In the genomic region with DNA sequence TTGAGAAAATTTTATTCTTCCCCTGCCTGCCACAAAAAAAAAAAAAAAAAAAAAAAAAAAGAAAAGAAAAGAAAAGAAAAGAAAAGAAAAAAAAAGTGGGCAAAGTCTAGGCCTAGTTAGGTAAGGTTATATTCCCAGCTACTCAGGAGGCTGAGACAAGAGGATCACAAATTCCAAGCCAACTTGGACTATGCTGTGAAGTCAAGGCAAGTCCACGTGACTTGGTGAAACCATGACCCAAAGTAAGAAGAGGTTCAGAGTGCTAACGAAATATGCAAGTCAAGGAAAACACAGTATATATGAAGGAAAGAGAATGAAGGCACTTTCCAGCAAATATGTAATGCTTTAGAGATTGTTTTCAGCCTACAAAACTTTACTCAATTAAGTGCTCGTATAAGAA, we compare ENCODE assay signal across 27 mouse cellular contexts. TPM values are rescaled to one million over a fixed set of nuclear protein-coding genes. Genes with fewer than 3 reads are reported as not detected.
DNase-seq lines count a peak whose midpoint lies in the region; ATAC-seq and TF ChIP-seq lines count a peak whose summit lies in the region.
"Had no signal": no experiment of that assay in that cellular context is flagged by ENCODE, and none has a peak within 500 bp of the region (broad histone marks: within the 10 kb centered on the region; RNA-seq: fewer than 3 reads in every experiment).

No protein-coding gene starts in this region.

- H3K4me2 ChIP-seq in heart, embryonic 12.5 days: no peak overlapping the region
- no peak overlapping the region for H3K4me2 ChIP-seq in heart, postnatal 0 days (ENCODE audit: low read depth, low read length)
- H3K4me2 ChIP-seq: hindbrain, embryonic 12.5 days; intestine, embryonic 15.5 days; limb, embryonic 13.5 days; liver, embryonic 12.5 days; midbrain, embryonic 12.5 days had no signal

- no peaks in the 10 kb centered on the region for H3K27me3 ChIP-seq in heart, embryonic 12.5 days (replicated peaks)
- no peaks in the 10 kb centered on the region for H3K27me3 ChIP-seq in heart, postnatal 0 days (ENCODE audit: control insufficient read depth, insufficient read depth, low read length)
- H3K27me3 ChIP-seq: hindbrain, embryonic 12.5 days; intestine, embryonic 15.5 days; limb, embryonic 13.5 days; liver, embryonic 12.5 days; midbrain, embryonic 12.5 days had no signal

- DNase-seq in heart, postnatal 36 days: no peak
- no peak for DNase-seq in heart, postnatal 0 days (ENCODE audit: low spot score)
- DNase-seq in heart, adult 8-10 months (ENCODE audit: low spot score): no peak
- peak; percentile 41 to 61 for DNase-seq in kidney, postnatal 36 days
- no peak for DNase-seq in kidney, postnatal 10 days
- no peak for DNase-seq in gastrocnemius, postnatal 4 days (ENCODE audit: low spot score in 2 of 2)
- DNase-seq: cerebellum, adult 11 months; cerebellum, adult 9-10 months; cerebellum, postnatal 36 days; gastrocnemius, postnatal 14 days; heart, adult 2 months; thymus, adult 2 months; thymus, postnatal 36 days had no signal

- WGBS in heart, embryonic 12.5 days: 87% methylated on average over 3 of the region's 3 CpGs
- WGBS in heart, postnatal 0 days: 96% methylated on average over 3 of the region's 3 CpGs

- H3K36me3 ChIP-seq in heart, embryonic 12.5 days: peaks cover 29% of the 10 kb centered on the region
- H3K36me3 ChIP-seq in heart, postnatal 0 days (replicated peaks; ENCODE audit: control insufficient read depth, insufficient read depth, low read length): peaks cover 24% of the 10 kb centered on the region
- H3K36me3 ChIP-seq: midbrain, embryonic 12.5 days had no signal

- TF ChIP-seq EP300 in heart, postnatal 0 days (IDR thresholded peaks at IDR 0.05; ENCODE audit: low read depth): no peak

- ATAC-seq in heart, embryonic 12.5 days (ENCODE audit: insufficient number of reproducible peaks, low FRiP score): no peak
- ATAC-seq in heart, postnatal 0 days (ENCODE audit: insufficient read depth, low read depth): no peak
- ATAC-seq: forebrain, embryonic 14.5 days; hindbrain, postnatal 0 days; liver, embryonic 12.5 days had no signal

- no peak overlapping the region for H3K4me3 ChIP-seq in heart, embryonic 12.5 days
- H3K4me3 ChIP-seq in heart, postnatal 0 days (ENCODE audit: low read depth, low read length): no peak overlapping the region
- H3K4me3 ChIP-seq: heart, adult 2 months; hindbrain, embryonic 12.5 days; intestine, embryonic 15.5 days; layer of hippocampus, adult 2 months; left cerebral cortex, adult 2 months; limb, embryonic 13.5 days; liver, embryonic 12.5 days; megakaryocyte, embryonic 14.5 days; midbrain, embryonic 12.5 days had no signal

- no peaks in the 10 kb centered on the region for H3K9me3 ChIP-seq in heart, embryonic 12.5 days (replicated peaks)
- H3K9me3 ChIP-seq in heart, postnatal 0 days (replicated peaks; ENCODE audit: control insufficient read depth, low read length): no peaks in the 10 kb centered on the region
- H3K9me3 ChIP-seq: hindbrain, embryonic 12.5 days; intestine, embryonic 15.5 days; limb, embryonic 13.5 days; liver, embryonic 12.5 days; megakaryocyte, embryonic 14.5 days; midbrain, embryonic 12.5 days had no signal

- peaks cover 8% of the 10 kb centered on the region for H3K4me1 ChIP-seq in heart, embryonic 12.5 days (replicated peaks)
- peaks cover 5% of the 10 kb centered on the region; the same call in 1 of the 2 replicates for H3K4me1 ChIP-seq in heart, postnatal 0 days (ENCODE audit: control insufficient read depth, insufficient read depth)
- H3K4me1 ChIP-seq: hindbrain, embryonic 12.5 days; limb, embryonic 13.5 days; liver, embryonic 12.5 days; megakaryocyte, embryonic 14.5 days; midbrain, embryonic 12.5 days had no signal

- TF ChIP-seq CTCF in heart, postnatal 0 days (IDR thresholded peaks at IDR 0.05; ENCODE audit: low read depth): no peak

- H3K27ac ChIP-seq in heart, embryonic 12.5 days (ENCODE audit: poor library complexity, severe bottlenecking): peak overlapping the region; percentile 75; the same call in 1 of the 2 replicates
- H3K27ac ChIP-seq in heart, postnatal 0 days (ENCODE audit: low read depth): peak overlapping the region; percentile 35
- H3K27ac ChIP-seq: hindbrain, embryonic 12.5 days; hindbrain, postnatal 0 days; intestine, embryonic 15.5 days; layer of hippocampus, adult 2 months; left cerebral cortex, adult 2 months; limb, embryonic 13.5 days; liver, embryonic 12.5 days; midbrain, embryonic 12.5 days had no signal

- intact Hi-C loops in heart, postnatal 36 days (cut with DNase I): no loop called here

- no peak overlapping the region for H3K9ac ChIP-seq in heart, embryonic 12.5 days
- no peak overlapping the region for H3K9ac ChIP-seq in heart, postnatal 0 days (replicated peaks; ENCODE audit: low read depth, low read length)
- H3K9ac ChIP-seq: hindbrain, embryonic 12.5 days; intestine, embryonic 15.5 days; limb, embryonic 13.5 days; liver, embryonic 12.5 days; midbrain, embryonic 12.5 days had no signal

RNA-seq across cellular contexts. Expression of a gene that starts 37.4 kb away (rescaled TPM):
- polyA plus RNA-seq in heart, embryonic 12.5 days (2016; fragmentation: Nextera tagmentation; extraction: Ambion mirVana): 0.33 and 0.40 TPM in 2 replicates
- not detected for total RNA-seq in heart, postnatal 36 days (2021)
- total RNA-seq in heart, postnatal 0 days (2014; rRNA removed; ENCODE audit: low replicate concordance): not detected in 2 replicates
- polyA plus RNA-seq in heart, postnatal 0 days (2015; fragmentation: Nextera tagmentation; extraction: Ambion mirVana): not detected in 2 replicates
- not detected for total RNA-seq in heart, adult 8-10 months (2022)
- total RNA-seq in gastrocnemius, postnatal 4 days (2021): not detected
- total RNA-seq: adrenal gland, postnatal 14 days; gastrocnemius, postnatal 14 days; heart, adult 2 months; hindbrain, postnatal 0 days; layer of hippocampus, adult 2 months; layer of hippocampus, postnatal 14 days; left cerebral cortex, adult 2 months; left cerebral cortex, postnatal 36 days had no signal
- polyA plus RNA-seq: intestine, embryonic 15.5 days had no signal

Comparison
In these comparisons a context has a peak if more than half of its experiments do, and no peak if none do; other contexts are left out.
1. DNase-seq: peak in kidney, postnatal 36 days (2 of 2); none in heart, postnatal 36 days (0 of 2), heart, postnatal 0 days (single experiment), heart, adult 8-10 months (single experiment), kidney, postnatal 10 days (single experiment) and gastrocnemius, postnatal 4 days (0 of 2).